Mouse (Mus musculus): Measurements from ENCODE around the gene Plekhg2.

DNA sequence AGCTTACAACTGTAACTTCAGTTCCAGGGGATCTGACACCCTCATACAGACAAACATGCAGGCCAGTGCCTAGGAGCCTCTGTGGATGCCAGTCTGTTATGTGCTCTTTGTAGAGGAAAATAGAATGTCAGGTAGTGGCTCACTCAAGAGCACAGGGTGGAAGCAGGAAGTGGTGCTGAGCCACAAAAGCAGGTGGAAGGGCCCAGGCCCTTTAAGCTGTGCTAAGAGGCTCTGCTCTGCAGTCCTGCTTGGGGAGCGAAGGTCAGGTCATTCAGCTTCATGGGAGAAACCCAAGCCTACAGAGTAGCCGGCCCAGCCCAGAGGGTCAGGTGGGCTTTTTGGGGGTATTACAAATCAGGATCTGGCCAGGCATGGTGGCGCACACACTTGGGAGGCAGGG lies 17.2 kb downstream of the Plekhg2 start:
- TF ChIP-seq CTCF (IDR thresholded peaks at IDR 0.05), result no peak
- no peak for TF ChIP-seq EP300 (IDR thresholded peaks at IDR 0.05; ENCODE audit: insufficient read depth, low read depth, low read length)
